Mouse (Mus musculus) liver, embryonic 12.5 days (tissue): ENCODE measurements at regions not wholly inside any gene's neighbourhood (a gene's known extent, or its start where the extent isn't known, plus 50 kb on each side); places are given as distances from the start of the nearest gene placed in this dataset.
A peak's percentile ranks its signal among the peaks of the same experiment; 100 is the strongest.

Source experiments
- ATAC-seq: fragments of 200-750 bp; cut with Nextera tagmentation; 2 replicates; pipeline ENCODE4 v1.8.0; 2017; ENCODE audit warnings: moderate number of reproducible peaks, mild to moderate bottlenecking, moderate library complexity
- H3K27ac ChIP-seq: fragments of 300-500 bp; sonication (generic); 2 replicates; pipeline ENCODE4 v1.5.1; 2016; ENCODE audit warnings: mild to moderate bottlenecking
- H3K27me3 ChIP-seq: fragments of 300-500 bp; sonication (generic); replicated peaks from 2 replicates; pipeline ENCODE4 v1.6.1; 2016; ENCODE audit warnings: mild to moderate bottlenecking, moderate library complexity
- H3K36me3 ChIP-seq: fragments of 300-500 bp; sonication (generic); 2 replicates; pipeline ENCODE4 v1.6.1; 2016; ENCODE audit warnings: mild to moderate bottlenecking, moderate library complexity
- H3K4me1 ChIP-seq: fragments of 300-500 bp; sonication (generic); 2 replicates; pipeline ENCODE4 v1.6.1; 2016
- H3K4me2 ChIP-seq: fragments of 300-500 bp; sonication (generic); 2 replicates; pipeline ENCODE4 v1.6.1; 2016; ENCODE audit warnings: mild to moderate bottlenecking, moderate library complexity
- H3K4me3 ChIP-seq: fragments of 300-500 bp; sonication (generic); 2 replicates; pipeline ENCODE4 v1.5.1; 2016; ENCODE audit warnings: mild to moderate bottlenecking, moderate library complexity
- H3K9ac ChIP-seq: fragments of 300-500 bp; sonication (generic); 2 replicates; pipeline ENCODE4 v1.6.1; 2016; ENCODE audit warnings: mild to moderate bottlenecking, moderate library complexity
- H3K9me3 ChIP-seq: fragments of 300-500 bp; sonication (generic); replicated peaks from 2 replicates; pipeline ENCODE4 v1.6.1; 2016; ENCODE audit warnings: mild to moderate bottlenecking, moderate library complexity
- WGBS: fragments of 180-500 bp; shearing (Covaris S2); methylation state at CpG from one replicate; pipeline ENCODE4 v1.1.7; 2016; ENCODE audit not compliant: insufficient replicate concordance; 5-methylcytosine and 5-hydroxymethylcytosine counted together

GRCm38 (mm10) chr11:18821384-18821783 lies 197.4 kb downstream of the Meis1 start:
- Histone ChIP-seq H3K4me3 (no peak overlapping the region), H3K4me1 (no peaks in the 10 kb centered on the region), H3K4me2 (no peak overlapping the region), H3K36me3 (no peaks in the 10 kb centered on the region), H3K9ac (no peak overlapping the region), H3K27me3 (no peaks in the 10 kb centered on the region), H3K9me3 (no peaks in the 10 kb centered on the region), H3K27ac (no peak overlapping the region)
- no peak for ATAC-seq
- WGBS: 27% methylated on average over 1 of the region's 1 CpGs

GRCm38 (mm10) chr11:18814110-18814509 lies 204.7 kb downstream of the Meis1 start:
- Histone ChIP-seq H3K27ac (no peak overlapping the region), H3K36me3 (no peaks in the 10 kb centered on the region), H3K27me3 (no peaks in the 10 kb centered on the region), H3K9ac (no peak overlapping the region), H3K4me3 (no peak overlapping the region), H3K4me1 (no peaks in the 10 kb centered on the region), H3K4me2 (no peak overlapping the region), H3K9me3 (no peaks in the 10 kb centered on the region)
- 64% methylated on average over 3 of the region's 3 CpGs for WGBS
- no peak for ATAC-seq

- no peaks in the 10 kb centered on the region for H3K36me3 ChIP-seq
- H3K27me3 ChIP-seq: no peaks in the 10 kb centered on the region
- H3K27ac ChIP-seq: no peak overlapping the region
- H3K4me2 ChIP-seq: no peak overlapping the region
- no peak overlapping the region for H3K9ac ChIP-seq
- no peaks in the 10 kb centered on the region for H3K9me3 ChIP-seq
- no peak for ATAC-seq
- H3K4me1 ChIP-seq: no peaks in the 10 kb centered on the region
- 79% methylated on average over 3 of the region's 3 CpGs for WGBS
- no peak overlapping the region for H3K4me3 ChIP-seq
These were observed 251.3 kb downstream of the Meis1 start for GRCm38 (mm10) chr11:18767479-18767878.

- Histone ChIP-seq H3K4me1 (no peaks in the 10 kb centered on the region), H3K9me3 (no peaks in the 10 kb centered on the region), H3K4me2 (no peak overlapping the region), H3K9ac (no peak overlapping the region), H3K27ac (no peak overlapping the region), H3K4me3 (no peak overlapping the region), H3K27me3 (no peaks in the 10 kb centered on the region), H3K36me3 (no peaks in the 10 kb centered on the region)
- no peak for ATAC-seq
- WGBS: 77% methylated on average over 6 of the region's 6 CpGs
These were observed 252.2 kb downstream of the Meis1 start for GRCm38 (mm10) chr11:18766458-18767016.

- Histone ChIP-seq H3K4me3 (no peak overlapping the region), H3K9me3 (no peaks in the 10 kb centered on the region), H3K27ac (no peak overlapping the region), H3K9ac (no peak overlapping the region), H3K27me3 (no peaks in the 10 kb centered on the region), H3K4me1 (peaks cover 16% of the 10 kb centered on the region), H3K36me3 (no peaks in the 10 kb centered on the region), H3K4me2 (no peak overlapping the region)
- 70% methylated on average over 6 of the region's 6 CpGs for WGBS
- no peak for ATAC-seq
These were observed 260.2 kb downstream of the Meis1 start for GRCm38 (mm10) chr11:18758591-18759074.

- no peak overlapping the region for H3K4me2 ChIP-seq
- no peak for ATAC-seq
- no peaks in the 10 kb centered on the region for H3K27me3 ChIP-seq
- H3K9ac ChIP-seq: no peak overlapping the region
- no peak overlapping the region for H3K27ac ChIP-seq
- peaks cover 28% of the 10 kb centered on the region for H3K4me1 ChIP-seq
- no peak overlapping the region for H3K4me3 ChIP-seq
- no peaks in the 10 kb centered on the region for H3K9me3 ChIP-seq
- H3K36me3 ChIP-seq: no peaks in the 10 kb centered on the region
- WGBS: 60% methylated on average over 1 of the region's 1 CpGs
These were observed 262.2 kb downstream of the Meis1 start for GRCm38 (mm10) chr11:18756576-18756975.

GRCm38 (mm10) chr11:18754732-18755525 lies 263.9 kb downstream of the Meis1 start:
- peak; percentile 51; the same call in 1 of the 2 replicates for ATAC-seq
- peaks cover 43% of the 10 kb centered on the region for H3K4me1 ChIP-seq
- H3K36me3 ChIP-seq: no peaks in the 10 kb centered on the region
- WGBS: 47% methylated on average over 9 of the region's 9 CpGs
- no peaks in the 10 kb centered on the region for H3K27me3 ChIP-seq
- H3K9ac ChIP-seq: no peak overlapping the region
- no peaks in the 10 kb centered on the region for H3K9me3 ChIP-seq
- no peak overlapping the region for H3K4me3 ChIP-seq
- H3K4me2 ChIP-seq: peak overlapping the region; percentile 55
- H3K27ac ChIP-seq: 0 out of 2 replicates have a peak overlapping the region, but pooled peaks have one; percentile 6

GRCm38 (mm10) chr11:18753856-18754255 lies 264.9 kb downstream of the Meis1 start:
- Histone ChIP-seq H3K4me3 (peak overlapping the region; percentile 9; the same call in 1 of the 2 replicates), H3K27me3 (no peaks in the 10 kb centered on the region), H3K9me3 (no peaks in the 10 kb centered on the region), H3K4me1 (peaks cover 53% of the 10 kb centered on the region), H3K9ac (0 out of 2 replicates have a peak overlapping the region, but pooled peaks have one; percentile 35), H3K36me3 (no peaks in the 10 kb centered on the region), H3K27ac (0 out of 2 replicates have a peak overlapping the region, but pooled peaks have one; percentile 25), H3K4me2 (peak overlapping the region; percentile 55)
- peak; percentile 79 for ATAC-seq
- 4% methylated on average over 9 of the region's 9 CpGs for WGBS

- 49% methylated on average over 1 of the region's 1 CpGs for WGBS
These were observed 265.5 kb downstream of the Meis1 start for GRCm38 (mm10) chr11:18753246-18753645.

GRCm38 (mm10) chr11:18752512-18752911 lies 266.3 kb downstream of the Meis1 start:
- ATAC-seq: no peak
- Histone ChIP-seq H3K36me3 (no peaks in the 10 kb centered on the region), H3K9me3 (no peaks in the 10 kb centered on the region), H3K9ac (no peak overlapping the region), H3K27ac (no peak overlapping the region), H3K4me2 (no peak overlapping the region; the same call in 1 of the 2 replicates), H3K4me1 (peaks cover 62% of the 10 kb centered on the region), H3K27me3 (no peaks in the 10 kb centered on the region), H3K4me3 (no peak overlapping the region)
- WGBS: 49% methylated on average over 2 of the region's 2 CpGs

More at GRCm38 (mm10) chr11:18753246-18753645, 265.5 kb downstream of the Meis1 start:
- H3K36me3 ChIP-seq: no peaks in the 10 kb centered on the region
- no peak overlapping the region for H3K4me3 ChIP-seq
- no peaks in the 10 kb centered on the region for H3K27me3 ChIP-seq
- H3K27ac ChIP-seq: no peak overlapping the region
- no peak overlapping the region for H3K4me2 ChIP-seq
- no peak for ATAC-seq
- peaks cover 54% of the 10 kb centered on the region for H3K4me1 ChIP-seq
- H3K9ac ChIP-seq: no peak overlapping the region
- no peaks in the 10 kb centered on the region for H3K9me3 ChIP-seq

- H3K4me1 ChIP-seq: peaks cover 68% of the 10 kb centered on the region
- no peak overlapping the region for H3K4me3 ChIP-seq
- 43% methylated on average over 20 of the region's 20 CpGs for WGBS
- no peak overlapping the region for H3K9ac ChIP-seq
- H3K9me3 ChIP-seq: no peaks in the 10 kb centered on the region
- H3K27ac ChIP-seq: no peak overlapping the region
- peak overlapping the region; percentile 38 for H3K4me2 ChIP-seq
- H3K27me3 ChIP-seq: no peaks in the 10 kb centered on the region
- ATAC-seq: no peak
- H3K36me3 ChIP-seq: no peaks in the 10 kb centered on the region
These were observed 267.6 kb downstream of the Meis1 start for GRCm38 (mm10) chr11:18750911-18751841.

GRCm38 (mm10) chr11:18750080-18750375 lies 268.8 kb downstream of the Meis1 start:
- Histone ChIP-seq H3K36me3 (no peaks in the 10 kb centered on the region), H3K9me3 (no peaks in the 10 kb centered on the region), H3K4me2 (no peak overlapping the region), H3K27me3 (no peaks in the 10 kb centered on the region), H3K9ac (no peak overlapping the region), H3K4me1 (peaks cover 72% of the 10 kb centered on the region), H3K4me3 (no peak overlapping the region), H3K27ac (no peak overlapping the region)
- WGBS: 40% methylated on average over 2 of the region's 2 CpGs
- ATAC-seq: no peak
